ENCODE assay signal across 10 mouse cellular contexts in the genomic region with DNA sequence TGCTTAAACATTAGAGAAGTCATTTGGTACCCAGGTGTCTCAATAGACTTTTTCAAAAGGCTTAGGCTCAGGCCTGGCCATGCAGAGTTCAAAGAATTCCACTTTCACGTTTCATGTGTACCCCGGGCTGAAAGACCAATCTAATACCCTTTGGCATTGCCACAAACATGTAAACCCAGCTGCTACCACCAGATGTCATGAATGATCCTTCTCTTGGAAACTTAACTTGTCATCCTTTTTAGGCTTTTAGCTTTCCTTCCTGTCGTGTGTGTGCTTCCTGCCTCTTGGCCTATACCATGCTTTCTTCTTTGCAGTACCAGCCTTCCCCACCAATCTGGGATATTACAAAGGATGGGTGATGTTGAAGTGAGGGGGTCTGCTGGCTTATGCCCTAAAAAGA.
DNase-seq lines count a peak whose midpoint lies in the region; TF ChIP-seq lines count a peak whose summit lies in the region.
"Had no signal": no experiment of that assay in that cellular context is flagged by ENCODE, and none has a peak within 500 bp of the region (broad histone marks: within the 10 kb centered on the region; RNA-seq: fewer than 3 reads in every experiment).

No protein-coding gene starts in this region.

- intact Hi-C loops in gastrocnemius, adult 2 months (cut with DNase I): no loop called here

- no peak for DNase-seq in gastrocnemius, adult 2 months
- DNase-seq in gastrocnemius, adult 18-20 months (ENCODE audit: low spot score): no peak
- DNase-seq in layer of hippocampus, adult 11-12 months (ENCODE audit: low spot score): peak; percentile 24
- no peak for DNase-seq in layer of hippocampus, postnatal 36 days
- DNase-seq in thymus, postnatal 4 days: peak; percentile 37
- DNase-seq in thymus, postnatal 10 days (ENCODE audit: low spot score in 2 of 2): no peak
- no peak for DNase-seq in right cerebral cortex, postnatal 36 days (ENCODE audit: low spot score in 2 of 2)
- DNase-seq in heart, adult 9 months (ENCODE audit: low spot score in 2 of 2): no peak

- peak; percentile 51 for TF ChIP-seq CTCF in gastrocnemius, adult 2 months (IDR thresholded peaks at IDR 0.05)

- no peak overlapping the region for H3K4me3 ChIP-seq in gastrocnemius, adult 2 months
- H3K4me3 ChIP-seq: limb, embryonic 12.5 days; neural tube, embryonic 12.5 days had no signal

- H3K27ac ChIP-seq in gastrocnemius, adult 2 months: no peak overlapping the region
- H3K27ac ChIP-seq: limb, embryonic 12.5 days; neural tube, embryonic 12.5 days had no signal

Comparison
In these comparisons a context has a peak if more than half of its experiments do, and no peak if none do; other contexts are left out.
1. DNase-seq: peak in layer of hippocampus, adult 11-12 months (single experiment) and thymus, postnatal 4 days (single experiment); none in gastrocnemius, adult 2 months (single experiment), gastrocnemius, adult 18-20 months (single experiment), layer of hippocampus, postnatal 36 days (0 of 2), thymus, postnatal 10 days (0 of 2), right cerebral cortex, postnatal 36 days (0 of 2) and heart, adult 9 months (0 of 2).